Mouse (Mus musculus) heart, embryonic 10.5 days (tissue): ENCODE measurements around the gene Hmbs. TPM values are rescaled to one million over a fixed set of nuclear protein-coding genes. Genes with fewer than 3 reads are reported as not detected.

Source experiments
- DNase-seq: peaks from one replicate; pipeline ENCODE4 v3.0.0-alpha.2; 2017; ENCODE audit warnings: low spot score
- H3K27ac ChIP-seq: fragments of 300-500 bp; sonication (generic); 2 replicates; pipeline ENCODE4 v1.5.1; 2016; ENCODE audit warnings: mild to moderate bottlenecking
- H3K27me3 ChIP-seq: fragments of 300-500 bp; sonication (generic); 2 replicates; pipeline ENCODE4 v1.6.1; 2016; ENCODE audit warnings: mild to moderate bottlenecking; ENCODE audit not compliant: poor library complexity, insufficient read depth, severe bottlenecking
- H3K36me3 ChIP-seq: fragments of 300-500 bp; sonication (generic); 2 replicates; pipeline ENCODE4 v1.6.1; 2016; ENCODE audit warnings: mild to moderate bottlenecking, moderate library complexity
- H3K4me1 ChIP-seq: fragments of 300-500 bp; sonication (generic); 2 replicates; pipeline ENCODE4 v1.6.1; 2016; ENCODE audit warnings: mild to moderate bottlenecking
- H3K4me3 ChIP-seq: fragments of 300-500 bp; sonication (generic); 2 replicates; pipeline ENCODE4 v1.5.1; 2016; ENCODE audit warnings: mild to moderate bottlenecking, moderate library complexity
- H3K9me3 ChIP-seq: fragments of 300-500 bp; sonication (generic); 2 replicates; pipeline ENCODE4 v1.6.1; 2016; ENCODE audit warnings: mild to moderate bottlenecking, moderate library complexity
- WGBS: fragments of 180-500 bp; shearing (Covaris S2); methylation state at CpG from one replicate; pipeline ENCODE4 v1.1.7; 2016; 5-methylcytosine and 5-hydroxymethylcytosine counted together
- microRNA-seq: library from miRNA; unstranded; fragments of <30 nt; microRNA quantifications from one replicate; pipeline ENCODE4, GENCODE M21; 2017
- polyA plus RNA-seq: library from polyadenylated mRNA; unstranded; fragments of >200 nt; fragmentation: Nextera tagmentation; extraction: Ambion mirVana; gene quantifications from 2 replicates; pipeline ENCODE4 v1.2.1, GENCODE M21; 2016

Hmbs gene
- polyA plus RNA-seq, 1 experiment from 2014 or later = 285 TPM

DNA sequence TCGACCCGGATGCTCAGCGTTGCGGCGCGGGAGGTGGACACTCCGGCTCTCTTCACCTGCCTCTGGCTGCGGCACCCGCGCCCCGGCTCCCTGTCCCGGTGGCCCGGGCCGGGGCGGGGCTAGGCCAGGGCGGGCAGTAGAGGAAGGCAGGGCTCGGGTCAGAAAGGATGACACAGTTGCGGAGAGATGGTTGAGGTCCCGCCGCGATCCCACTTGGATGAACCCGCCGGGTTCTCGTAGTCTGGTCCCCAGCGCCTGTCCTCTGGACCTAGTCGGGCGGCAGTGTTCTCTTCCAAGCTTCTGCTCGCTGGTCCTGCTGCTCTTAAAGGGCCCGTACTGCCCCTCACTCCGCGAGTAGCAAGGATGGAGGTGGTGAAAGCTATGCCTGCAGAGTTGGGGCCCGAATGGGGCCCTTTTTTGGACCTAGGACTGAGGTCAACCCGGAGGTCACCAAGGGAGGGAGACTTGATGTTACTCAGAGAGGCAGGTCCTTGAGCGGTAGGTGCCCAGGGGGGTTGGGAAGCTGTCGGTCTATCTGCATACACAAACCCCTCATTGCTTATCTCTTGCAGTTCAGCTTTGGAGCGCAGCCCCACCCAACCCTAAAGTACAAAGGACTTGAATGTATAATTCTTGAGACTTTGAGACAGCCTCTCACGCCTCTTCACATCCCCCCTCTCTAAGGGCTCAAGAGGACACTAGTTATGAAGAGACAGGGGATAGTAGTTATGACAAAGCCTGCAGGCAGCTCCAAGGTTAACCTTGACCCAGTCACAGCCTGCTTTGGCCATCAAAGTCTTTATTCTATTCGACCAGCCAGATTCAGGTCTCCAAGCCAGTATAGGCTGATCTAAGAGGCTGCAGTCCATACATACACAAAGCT lies 55.7 kb downstream of the Hmbs start, which contains the start of gene Abcg4:
Abcg4 (minus strand) TSS at position 540 of the 883 bp plus-strand sequence.
- Histone ChIP-seq H3K4me1 (peaks cover 30% of the 10 kb centered on the region), H3K9me3 (no peaks in the 10 kb centered on the region), H3K27ac (peak within 1 kb of the TSS; percentile 75), H3K27me3 (peaks cover 47% of the 10 kb centered on the region), H3K4me3 (peak within 1 kb of the TSS; percentile 70), H3K36me3 (peaks cover 34% of the 10 kb centered on the region)
- DNase-seq = peak; percentile 93
- under 1% methylated on average over 38 of the region's 38 CpGs for WGBS

GRCm38 (mm10) chr9:44287401-44288075 lies 56.5 kb downstream of the Hmbs start:
- peaks cover 35% of the 10 kb centered on the region for H3K4me1 ChIP-seq
- H3K4me3 ChIP-seq = peak overlapping the region; percentile 70
- peak; percentile 79 for DNase-seq
- 1% methylated on average over 47 of the region's 47 CpGs for WGBS
- H3K27ac ChIP-seq = peak overlapping the region; percentile 75
- peaks cover 26% of the 10 kb centered on the region for H3K36me3 ChIP-seq
- H3K27me3 ChIP-seq = peaks cover 47% of the 10 kb centered on the region
- H3K9me3 ChIP-seq = no peaks in the 10 kb centered on the region

DNA sequence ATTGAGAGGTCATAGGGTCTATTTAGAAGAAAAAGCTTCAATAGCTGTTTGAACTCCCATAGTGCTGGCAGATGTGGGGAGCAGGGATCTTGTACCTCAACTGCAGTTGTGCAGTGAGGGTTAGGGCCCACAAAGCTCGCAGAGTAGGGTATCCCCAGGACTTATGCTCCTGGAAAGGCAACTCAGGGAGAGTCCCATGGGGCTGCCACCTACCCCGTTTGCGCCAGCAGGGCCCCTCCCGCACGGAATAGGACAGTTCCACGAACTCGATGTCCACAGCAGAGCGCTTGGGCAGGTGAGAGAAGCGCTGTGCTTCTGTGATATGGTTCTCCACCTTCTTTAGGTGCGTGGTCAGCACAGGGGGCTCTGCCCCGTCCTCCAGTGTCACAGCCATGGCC lies 57.0 kb downstream of the Hmbs start:
- H3K9me3 ChIP-seq = no peaks in the 10 kb centered on the region
- H3K4me3 ChIP-seq = peak overlapping the region; percentile 70
- peaks cover 35% of the 10 kb centered on the region for H3K4me1 ChIP-seq
- WGBS = 8% methylated on average over 11 of the region's 11 CpGs
- peak overlapping the region; percentile 75 for H3K27ac ChIP-seq
- DNase-seq = peak; percentile 78
- H3K27me3 ChIP-seq = peaks cover 47% of the 10 kb centered on the region
- H3K36me3 ChIP-seq = peaks cover 21% of the 10 kb centered on the region

Small RNAs within 50 kb of the gene (microRNA-seq; reads per million reads assigned to microRNA genes)
- not detected for gene Gm44335

Other genes starting within 250 kb of the Hmbs start
- gene Mfrp, start 242.5 kb downstream of the Hmbs start, polyA plus RNA-seq = 0.21 TPM in 1 of 2 replicates, not detected in the other
- 0.50 TPM in 1 of 2 replicates, not detected in the other for gene C1qtnf5, start 237.0 kb downstream of the Hmbs start, polyA plus RNA-seq
- gene Gm49380, start 230.7 kb downstream of the Hmbs start, polyA plus RNA-seq = 0.07 and 0.18 TPM in 2 replicates
- 53.6 and 55.8 TPM in 2 replicates for gene Rnf26, start 230.7 kb downstream of the Hmbs start, polyA plus RNA-seq
- gene Mcam, start 209.8 kb downstream of the Hmbs start, polyA plus RNA-seq = 34.6 and 67.0 TPM in 2 replicates
- gene Cbl, start 110.2 kb downstream of the Hmbs start, polyA plus RNA-seq = 16.2 and 16.3 TPM in 2 replicates
- not detected in 2 replicates for gene Ccdc153, start 103.6 kb downstream of the Hmbs start, polyA plus RNA-seq
- not detected in 2 replicates for gene Pdzd3, start 92.8 kb downstream of the Hmbs start, polyA plus RNA-seq
- 3.1 and 4.7 TPM in 2 replicates for gene Nlrx1, start 75.6 kb downstream of the Hmbs start, polyA plus RNA-seq
- 3.4 and 3.9 TPM in 2 replicates for gene Abcg4, start 55.6 kb downstream of the Hmbs start, polyA plus RNA-seq
- gene Hinfp, start 38.6 kb downstream of the Hmbs start, polyA plus RNA-seq = 23.5 and 25.0 TPM in 2 replicates
- gene C2cd2l, start 23.9 kb downstream of the Hmbs start, polyA plus RNA-seq = 6.9 and 9.5 TPM in 2 replicates
- 35.2 and 36.6 TPM in 2 replicates for gene Dpagt1, start 18.2 kb downstream of the Hmbs start, polyA plus RNA-seq
- gene H2afx, start 9.5 kb downstream of the Hmbs start, polyA plus RNA-seq = 258 and 270 TPM in 2 replicates
- 22.8 and 26.3 TPM in 2 replicates for gene Vps11, start 17.4 kb upstream of the Hmbs start, polyA plus RNA-seq
- gene Hyou1, start 35.3 kb upstream of the Hmbs start, polyA plus RNA-seq = 23.4 and 25.0 TPM in 2 replicates
- gene Slc37a4, start 52.6 kb upstream of the Hmbs start, polyA plus RNA-seq = 25.3 and 33.4 TPM in 2 replicates
- gene Rps25, start 62.9 kb upstream of the Hmbs start, polyA plus RNA-seq = 1,461 and 1,463 TPM in 2 replicates
- gene Trappc4, start 63.4 kb upstream of the Hmbs start, polyA plus RNA-seq = 104 and 117 TPM in 2 replicates
- gene Ccdc84, start 74.3 kb upstream of the Hmbs start, polyA plus RNA-seq = 21.9 and 28.0 TPM in 2 replicates
- gene Foxr1, start 96.9 kb upstream of the Hmbs start, polyA plus RNA-seq = not detected in 2 replicates
- 0.26 TPM in 1 of 2 replicates, not detected in the other for gene Upk2, start 110.7 kb upstream of the Hmbs start, polyA plus RNA-seq
- 7.6 and 9.6 TPM in 2 replicates for gene Bcl9l, start 138.6 kb upstream of the Hmbs start, polyA plus RNA-seq
- gene Cxcr5, start 217.6 kb upstream of the Hmbs start, polyA plus RNA-seq = not detected in 2 replicates